Mouse (Mus musculus): ENCODE results near the gene Cdh13. TPM values are rescaled to one million over a fixed set of nuclear protein-coding genes. Genes with fewer than 3 reads are reported as not detected.

Gene Cdh13
- polyA plus RNA-seq, 1 experiment: 56.6 TPM

GRCm38 (mm10) chr8:119064523-119064922 is 781.0 kb downstream of the Cdh13 start:
- Histone ChIP-seq H3K36me3 (ENCODE audit: control insufficient read depth, insufficient read depth) (no peaks in the 10 kb centered on the region), H3K4me3 (no peak overlapping the region), H3K4me2 (ENCODE audit: low read depth) (no peak overlapping the region), H3ac (ENCODE audit: control insufficient read depth, insufficient read length) (no peak overlapping the region), H3K79me2 (ENCODE audit: control insufficient read depth, insufficient read depth) (no peaks in the 10 kb centered on the region), H3K27me3 (ENCODE audit: control insufficient read depth, insufficient read depth, insufficient read length) (no peaks in the 10 kb centered on the region)
- TF ChIP-seq REST (IDR thresholded peaks at IDR 0.05; ENCODE audit: insufficient read depth, insufficient read length) (no peak), USF1 (IDR thresholded peaks at IDR 0.05; ENCODE audit: low read depth) (peak; percentile 36), POLR2A (IDR thresholded peaks at IDR 0.05; ENCODE audit: insufficient read length, low read depth) (no peak)

GRCm38 (mm10) chr8:119072291-119072690 is 788.8 kb downstream of the Cdh13 start:
- H3K79me2 ChIP-seq (ENCODE audit: control insufficient read depth, insufficient read depth): no peaks in the 10 kb centered on the region

GRCm38 (mm10) chr8:119085022-119085421 is 801.5 kb downstream of the Cdh13 start:
- H3ac ChIP-seq (ENCODE audit: control insufficient read depth, insufficient read length): no peak overlapping the region
- H3K36me3 ChIP-seq (ENCODE audit: control insufficient read depth, insufficient read depth): no peaks in the 10 kb centered on the region
- no peaks in the 10 kb centered on the region for H3K27me3 ChIP-seq (ENCODE audit: control insufficient read depth, insufficient read depth, insufficient read length)
- no peak overlapping the region for H3K4me2 ChIP-seq (ENCODE audit: low read depth)
- TF ChIP-seq POLR2A (IDR thresholded peaks at IDR 0.05; ENCODE audit: insufficient read length, low read depth) (no peak), SRF (IDR thresholded peaks at IDR 0.05; ENCODE audit: control insufficient read depth, insufficient read length, low read depth) (no peak), POLR2AphosphoS2 (IDR thresholded peaks at IDR 0.05; ENCODE audit: insufficient read length, low read depth) (no peak), USF1 (IDR thresholded peaks at IDR 0.05; ENCODE audit: low read depth) (no peak), E2F4 (IDR thresholded peaks at IDR 0.05; ENCODE audit: insufficient read depth) (no peak), MYOD1 (IDR thresholded peaks at IDR 0.05; ENCODE audit: control insufficient read depth in 1 of 3, insufficient read length in 2 of 3, low read depth in 2 of 3) (no peak), REST (IDR thresholded peaks at IDR 0.05; ENCODE audit: insufficient read depth, insufficient read length) (no peak), CEBPB (IDR thresholded peaks at IDR 0.05; ENCODE audit: insufficient read depth, poor library complexity, severe bottlenecking) (no peak), TCF12 (IDR thresholded peaks at IDR 0.05; ENCODE audit: insufficient read depth, poor library complexity, severe bottlenecking) (no peak), MYOG (IDR thresholded peaks at IDR 0.05; ENCODE audit: control insufficient read depth in 1 of 3, insufficient read depth in 1 of 3, insufficient read length in 2 of 3, low read depth in 2 of 3) (no peak), TCF3 (IDR thresholded peaks at IDR 0.05; ENCODE audit: insufficient read length, low read depth) (no peak), MAX (IDR thresholded peaks at IDR 0.05; ENCODE audit: low read depth) (no peak)
- H3K79me2 ChIP-seq (ENCODE audit: control insufficient read depth, insufficient read depth): no peaks in the 10 kb centered on the region
- H3K4me3 ChIP-seq: no peak overlapping the region

More at GRCm38 (mm10) chr8:119072291-119072690, 788.8 kb downstream of the Cdh13 start:
- Histone ChIP-seq H3K27me3 (ENCODE audit: control insufficient read depth, insufficient read depth, insufficient read length) (no peaks in the 10 kb centered on the region), H3K36me3 (ENCODE audit: control insufficient read depth, insufficient read depth) (no peaks in the 10 kb centered on the region), H3K4me3 (no peak overlapping the region), H3K4me2 (ENCODE audit: low read depth) (no peak overlapping the region), H3ac (ENCODE audit: control insufficient read depth, insufficient read length) (no peak overlapping the region)
- TF ChIP-seq POLR2AphosphoS2 (IDR thresholded peaks at IDR 0.05; ENCODE audit: insufficient read length, low read depth) (no peak), POLR2A (IDR thresholded peaks at IDR 0.05; ENCODE audit: insufficient read length, low read depth) (no peak), TCF12 (IDR thresholded peaks at IDR 0.05; ENCODE audit: insufficient read depth, poor library complexity, severe bottlenecking) (no peak), MAX (IDR thresholded peaks at IDR 0.05; ENCODE audit: low read depth) (no peak), USF1 (IDR thresholded peaks at IDR 0.05; ENCODE audit: low read depth) (no peak), TCF3 (IDR thresholded peaks at IDR 0.05; ENCODE audit: insufficient read length, low read depth) (no peak), REST (IDR thresholded peaks at IDR 0.05; ENCODE audit: insufficient read depth, insufficient read length) (no peak), MYOD1 (IDR thresholded peaks at IDR 0.05; ENCODE audit: control insufficient read depth in 1 of 3, insufficient read length in 2 of 3, low read depth in 2 of 3) (no peak), SRF (IDR thresholded peaks at IDR 0.05; ENCODE audit: control insufficient read depth, insufficient read length, low read depth) (no peak), CEBPB (IDR thresholded peaks at IDR 0.05; ENCODE audit: insufficient read depth, poor library complexity, severe bottlenecking) (no peak), MYOG (IDR thresholded peaks at IDR 0.05; ENCODE audit: control insufficient read depth in 1 of 3, insufficient read depth in 1 of 3, insufficient read length in 2 of 3, low read depth in 2 of 3) (no peak), E2F4 (IDR thresholded peaks at IDR 0.05; ENCODE audit: insufficient read depth) (no peak)

- Histone ChIP-seq H3K79me2 (ENCODE audit: control insufficient read depth, insufficient read depth) (no peaks in the 10 kb centered on the region), H3K36me3 (ENCODE audit: control insufficient read depth, insufficient read depth) (no peaks in the 10 kb centered on the region), H3K4me3 (no peak overlapping the region), H3ac (ENCODE audit: control insufficient read depth, insufficient read length) (no peak overlapping the region), H3K27me3 (ENCODE audit: control insufficient read depth, insufficient read depth, insufficient read length) (no peaks in the 10 kb centered on the region), H3K4me2 (ENCODE audit: low read depth) (no peak overlapping the region)
- no peak for TF ChIP-seq MYOD1 (IDR thresholded peaks at IDR 0.05; ENCODE audit: control insufficient read depth in 1 of 3, insufficient read length in 2 of 3, low read depth in 2 of 3)
- TF ChIP-seq USF1 (IDR thresholded peaks at IDR 0.05; ENCODE audit: low read depth): no peak
- no peak for TF ChIP-seq POLR2AphosphoS2 (IDR thresholded peaks at IDR 0.05; ENCODE audit: insufficient read length, low read depth)
- no peak for TF ChIP-seq MAX (IDR thresholded peaks at IDR 0.05; ENCODE audit: low read depth)
- TF ChIP-seq TCF3 (IDR thresholded peaks at IDR 0.05; ENCODE audit: insufficient read length, low read depth): no peak
- no peak for TF ChIP-seq SRF (IDR thresholded peaks at IDR 0.05; ENCODE audit: control insufficient read depth, insufficient read length, low read depth)
- TF ChIP-seq POLR2A (IDR thresholded peaks at IDR 0.05; ENCODE audit: insufficient read length, low read depth): no peak
- no peak for TF ChIP-seq E2F4 (IDR thresholded peaks at IDR 0.05; ENCODE audit: insufficient read depth)
- TF ChIP-seq MYOG (IDR thresholded peaks at IDR 0.05; ENCODE audit: control insufficient read depth in 1 of 3, insufficient read depth in 1 of 3, insufficient read length in 2 of 3, low read depth in 2 of 3): no peak
- no peak for TF ChIP-seq REST (IDR thresholded peaks at IDR 0.05; ENCODE audit: insufficient read depth, insufficient read length)
- TF ChIP-seq TCF12 (IDR thresholded peaks at IDR 0.05; ENCODE audit: insufficient read depth, poor library complexity, severe bottlenecking): no peak
- TF ChIP-seq CEBPB (IDR thresholded peaks at IDR 0.05; ENCODE audit: insufficient read depth, poor library complexity, severe bottlenecking): no peak
Observed at GRCm38 (mm10) chr8:119098261-119098660, 814.7 kb downstream of the Cdh13 start.

- Histone ChIP-seq H3K36me3 (ENCODE audit: control insufficient read depth, insufficient read depth) (no peaks in the 10 kb centered on the region), H3ac (ENCODE audit: control insufficient read depth, insufficient read length) (no peak overlapping the region), H3K4me2 (ENCODE audit: low read depth) (no peak overlapping the region), H3K27me3 (ENCODE audit: control insufficient read depth, insufficient read depth, insufficient read length) (no peaks in the 10 kb centered on the region), H3K79me2 (ENCODE audit: control insufficient read depth, insufficient read depth) (no peaks in the 10 kb centered on the region), H3K4me3 (no peak overlapping the region)
- TF ChIP-seq E2F4 (IDR thresholded peaks at IDR 0.05; ENCODE audit: insufficient read depth) (no peak), TCF3 (IDR thresholded peaks at IDR 0.05; ENCODE audit: insufficient read length, low read depth) (no peak), POLR2AphosphoS2 (IDR thresholded peaks at IDR 0.05; ENCODE audit: insufficient read length, low read depth) (no peak), SRF (IDR thresholded peaks at IDR 0.05; ENCODE audit: control insufficient read depth, insufficient read length, low read depth) (no peak), TCF12 (IDR thresholded peaks at IDR 0.05; ENCODE audit: insufficient read depth, poor library complexity, severe bottlenecking) (no peak), USF1 (IDR thresholded peaks at IDR 0.05; ENCODE audit: low read depth) (no peak), MYOD1 (IDR thresholded peaks at IDR 0.05; ENCODE audit: control insufficient read depth in 1 of 3, insufficient read length in 2 of 3, low read depth in 2 of 3) (no peak), MAX (IDR thresholded peaks at IDR 0.05; ENCODE audit: low read depth) (no peak), MYOG (IDR thresholded peaks at IDR 0.05; ENCODE audit: control insufficient read depth in 1 of 3, insufficient read depth in 1 of 3, insufficient read length in 2 of 3, low read depth in 2 of 3) (no peak), REST (IDR thresholded peaks at IDR 0.05; ENCODE audit: insufficient read depth, insufficient read length) (no peak), CEBPB (IDR thresholded peaks at IDR 0.05; ENCODE audit: insufficient read depth, poor library complexity, severe bottlenecking) (no peak), POLR2A (IDR thresholded peaks at IDR 0.05; ENCODE audit: insufficient read length, low read depth) (no peak)
Observed at GRCm38 (mm10) chr8:119102871-119103270, 819.3 kb downstream of the Cdh13 start.

Measured in myocyte (in vitro differentiated cells).